Mouse (Mus musculus): ENCODE results near the gene Dot1l. TPM values are rescaled to one million over a fixed set of nuclear protein-coding genes. Genes with fewer than 3 reads are reported as not detected.

Gene Dot1l
- total and polyA plus RNA-seq, 3 experiments = 3.3 to 43.8 (median 13.3) TPM

GRCm38 (mm10) chr10:80791476-80792174 is 36.6 kb downstream of the Dot1l start:
- Histone ChIP-seq H3K36me3 (replicated peaks in 1 of 2; ENCODE audit: control insufficient read depth in 1 of 2, insufficient read depth in 1 of 2, low read length in 1 of 2) (peaks cover 93 to 98% of the 10 kb centered on the region in 2 experiments), H3K4me3 (replicated peaks in 1 of 3; ENCODE audit: low read depth in 2 of 3, low read length in 2 of 3, poor library complexity in 1 of 3) (no peak overlapping the region), H3K27ac (ENCODE audit: insufficient read depth, low read depth) (no peak overlapping the region), H3K79me2 (replicated peaks; ENCODE audit: control insufficient read depth, extremely low read depth, insufficient read depth, poor library complexity, severe bottlenecking) (peaks cover 5% of the 10 kb centered on the region), H3K27me3 (replicated peaks) (no peaks in the 10 kb centered on the region), H3K4me2 (ENCODE audit: insufficient read depth, low read depth, poor library complexity, severe bottlenecking) (no peak overlapping the region), H3K4me1 (ENCODE audit: control insufficient read depth in 1 of 2, insufficient read depth in 2 of 2) (peaks cover 4 to 10% of the 10 kb centered on the region in 2 experiments), H3K9ac (ENCODE audit: insufficient read depth, low read depth) (no peak overlapping the region), H3K9me3 (replicated peaks; ENCODE audit: low read length) (no peaks in the 10 kb centered on the region)
- in situ Hi-C loops (cut with MboI; ENCODE audit: low pct_ligation_motif_present, low pct_unique_long_range_greater_than_20kb, low sequenced_read_pairs) = no loop called here
- no peak for DNase-seq (ENCODE audit: extremely low read depth)
- no peak for TF ChIP-seq USF2 (conservative IDR thresholded peaks at IDR 0.05; ENCODE audit: low read depth, low read length)
- TF ChIP-seq SMC3 (IDR thresholded peaks at IDR 0.05; ENCODE audit: low read depth, low read length) = no peak
- TF ChIP-seq JUND (conservative IDR thresholded peaks at IDR 0.05; ENCODE audit: low read depth, low read length) = no peak
- no peak for TF ChIP-seq SIN3A (IDR thresholded peaks at IDR 0.05; ENCODE audit: low read length)
- TF ChIP-seq ZNF384 (IDR thresholded peaks at IDR 0.05; ENCODE audit: low read depth, low read length) = no peak
- TF ChIP-seq EP300 (IDR thresholded peaks at IDR 0.05; ENCODE audit: low read length) = no peak
- no peak for TF ChIP-seq CTCF (conservative IDR thresholded peaks at IDR 0.05 in 1 of 2, IDR thresholded peaks at IDR 0.05 in 1 of 2; ENCODE audit: low read depth in 2 of 2, low read length in 2 of 2)
- TF ChIP-seq HCFC1 (IDR thresholded peaks at IDR 0.05; ENCODE audit: low read depth, low read length) = no peak
- TF ChIP-seq ETS1 (conservative IDR thresholded peaks at IDR 0.05; ENCODE audit: low read depth, low read length) = no peak
- no peak for TF ChIP-seq TCF12 (IDR thresholded peaks at IDR 0.05; ENCODE audit: low read depth, low read length)
- TF ChIP-seq ZMIZ1 (IDR thresholded peaks at IDR 0.05; ENCODE audit: low read depth, low read length) = no peak
- no peak for TF ChIP-seq GABPA (IDR thresholded peaks at IDR 0.05; ENCODE audit: insufficient replicate concordance, low read depth, low read length)
- no peak for TF ChIP-seq UBTF (IDR thresholded peaks at IDR 0.05; ENCODE audit: low read depth, low read length)
- no peak for TF ChIP-seq ZKSCAN1 (IDR thresholded peaks at IDR 0.05; ENCODE audit: borderline replicate concordance, low read depth, low read length)
- TF ChIP-seq NRF1 (IDR thresholded peaks at IDR 0.05; ENCODE audit: low read depth, low read length) = no peak
- TF ChIP-seq NELFE (IDR thresholded peaks at IDR 0.05; ENCODE audit: low read depth, low read length) = no peak
- no peak for TF ChIP-seq JUN (IDR thresholded peaks at IDR 0.05; ENCODE audit: insufficient read depth, low read depth, low read length)
- TF ChIP-seq MYC (IDR thresholded peaks at IDR 0.05; ENCODE audit: low read depth, low read length) = no peak
- dilution Hi-C loops (cut with MboI; ENCODE audit: extremely low pct_ligation_motif_present, extremely low pct_unique_long_range_greater_than_20kb, low sequenced_read_pairs) = no loop called here

- TF ChIP-seq USF2 (conservative IDR thresholded peaks at IDR 0.05; ENCODE audit: low read depth, low read length) (no peak), RAD21 (IDR thresholded peaks at IDR 0.05; ENCODE audit: low read depth, low read length) (no peak), POLR2A (IDR thresholded peaks at IDR 0.05; ENCODE audit: low read depth, low read length) (no peak; the same call in 1 of the 2 replicates), MYC (IDR thresholded peaks at IDR 0.05; ENCODE audit: low read depth, low read length) (no peak), JUND (conservative IDR thresholded peaks at IDR 0.05; ENCODE audit: low read depth, low read length) (no peak), CHD2 (IDR thresholded peaks at IDR 0.05; ENCODE audit: low read length) (no peak), POLR2AphosphoS2 (IDR thresholded peaks at IDR 0.05; ENCODE audit: low read depth, low read length) (no peak), TCF12 (IDR thresholded peaks at IDR 0.05; ENCODE audit: low read depth, low read length) (no peak), UBTF (IDR thresholded peaks at IDR 0.05; ENCODE audit: low read depth, low read length) (no peak), JUN (IDR thresholded peaks at IDR 0.05; ENCODE audit: insufficient read depth, low read depth, low read length) (no peak), ZMIZ1 (IDR thresholded peaks at IDR 0.05; ENCODE audit: low read depth, low read length) (no peak), SIN3A (IDR thresholded peaks at IDR 0.05; ENCODE audit: low read length) (no peak), ZKSCAN1 (IDR thresholded peaks at IDR 0.05; ENCODE audit: borderline replicate concordance, low read depth, low read length) (no peak), MAZ (IDR thresholded peaks at IDR 0.05; ENCODE audit: low read depth, low read length) (no peak), ETS1 (conservative IDR thresholded peaks at IDR 0.05; ENCODE audit: low read depth, low read length) (no peak), EP300 (IDR thresholded peaks at IDR 0.05; ENCODE audit: low read length) (no peak), GABPA (IDR thresholded peaks at IDR 0.05; ENCODE audit: insufficient replicate concordance, low read depth, low read length) (no peak), CHD1 (IDR thresholded peaks at IDR 0.05; ENCODE audit: low read depth, low read length) (no peak), USF1 (IDR thresholded peaks at IDR 0.05; ENCODE audit: low read depth, low read length) (no peak), MEF2A (IDR thresholded peaks at IDR 0.05; ENCODE audit: borderline replicate concordance, low read depth, low read length) (no peak)
- H3K36me3 ChIP-seq (replicated peaks in 1 of 2; ENCODE audit: control insufficient read depth in 1 of 2, insufficient read depth in 1 of 2, low read length in 1 of 2) = peaks cover 85 to 92% of the 10 kb centered on the region in 2 experiments
- no peak overlapping the region for H3K4me3 ChIP-seq (replicated peaks in 1 of 3; ENCODE audit: low read depth in 2 of 3, low read length in 2 of 3, poor library complexity in 1 of 3)
- H3K9ac ChIP-seq (ENCODE audit: insufficient read depth, low read depth) = no peak overlapping the region
- H3K4me2 ChIP-seq (ENCODE audit: insufficient read depth, low read depth, poor library complexity, severe bottlenecking) = no peak overlapping the region
- H3K27ac ChIP-seq (ENCODE audit: insufficient read depth, low read depth) = no peak overlapping the region
- in situ Hi-C loops (cut with MboI; ENCODE audit: low pct_ligation_motif_present, low pct_unique_long_range_greater_than_20kb, low sequenced_read_pairs) = no loop called here
- dilution Hi-C loops (cut with MboI; ENCODE audit: extremely low pct_ligation_motif_present, extremely low pct_unique_long_range_greater_than_20kb, low sequenced_read_pairs) = no loop called here
- no peaks in the 10 kb centered on the region for H3K9me3 ChIP-seq (replicated peaks; ENCODE audit: low read length)
- H3K4me1 ChIP-seq (ENCODE audit: control insufficient read depth in 1 of 2, insufficient read depth in 2 of 2) = peaks cover 4 to 16% of the 10 kb centered on the region in 2 experiments
- H3K27me3 ChIP-seq (replicated peaks) = no peaks in the 10 kb centered on the region
- no peak for DNase-seq (ENCODE audit: extremely low read depth)
- H3K79me2 ChIP-seq (replicated peaks; ENCODE audit: control insufficient read depth, extremely low read depth, insufficient read depth, poor library complexity, severe bottlenecking) = peaks cover 12% of the 10 kb centered on the region
Observed at GRCm38 (mm10) chr10:80792175-80793032, 37.4 kb downstream of the Dot1l start.
